Mouse (Mus musculus) cerebellum, adult 2 months (tissue): ENCODE measurements around the gene Slc33a1. TPM values are rescaled to one million over a fixed set of nuclear protein-coding genes. Genes with fewer than 3 reads are reported as not detected.

Experiments used
- DNase-seq, 2 experiments: peaks; one replicate each; pipeline ENCODE4 v3.0.0; 2021
- H3K27ac ChIP-seq: fragments of 200-500 bp; 2 replicates; pipeline ENCODE4 v1.5.1; 2012; ENCODE audit warnings: low read length, control low read depth, inconsistent platforms; ENCODE audit not compliant: insufficient read depth
- H3K27me3 ChIP-seq: fragments of 200-500 bp; 2 replicates; pipeline ENCODE4 v1.6.1; 2012; ENCODE audit warnings: inconsistent platforms, mild to moderate bottlenecking, low read length, moderate library complexity; ENCODE audit not compliant: control insufficient read depth, insufficient read depth
- H3K4me1 ChIP-seq: fragments of 200-500 bp; 2 replicates; pipeline ENCODE4 v1.6.1; 2011; ENCODE audit warnings: low read length; ENCODE audit not compliant: control insufficient read depth, insufficient read depth
- H3K4me3 ChIP-seq: fragments of 200-500 bp; replicated peaks from 2 replicates; pipeline ENCODE3; 2011; ENCODE audit warnings: mild to moderate bottlenecking, low read depth, low read length, control low read depth; ENCODE audit not compliant: insufficient read depth
- CTCF ChIP-seq: fragments of 200-500 bp; IDR thresholded peaks from 2 replicates; pipeline ENCODE4 v1.5.1; 2011; ENCODE audit warnings: low read depth, mild to moderate bottlenecking, control low read depth, low read length, moderate library complexity, borderline replicate concordance; ENCODE audit not compliant: insufficient read depth
- POLR2A ChIP-seq: fragments of 200-500 bp; IDR thresholded peaks from 2 replicates; pipeline ENCODE4 v1.6.1; 2011; ENCODE audit warnings: low read length, control low read depth, borderline replicate concordance; ENCODE audit not compliant: insufficient read depth
- WGBS: fragments of 180-500 bp; shearing (Covaris S2); methylation state at CpG from one replicate; pipeline ENCODE4 v1.1.7; 2018; 5-methylcytosine and 5-hydroxymethylcytosine counted together
- polyA plus RNA-seq: library from polyadenylated mRNA; depleted of rRNA; stranded (reverse); fragments of >200 nt; gene quantifications from 2 replicates; pipeline ENCODE4 v1.2.3, GENCODE M21; 2012

The Slc33a1 gene
- polyA plus RNA-seq, 1 experiment, result 21.2 TPM

DNA sequence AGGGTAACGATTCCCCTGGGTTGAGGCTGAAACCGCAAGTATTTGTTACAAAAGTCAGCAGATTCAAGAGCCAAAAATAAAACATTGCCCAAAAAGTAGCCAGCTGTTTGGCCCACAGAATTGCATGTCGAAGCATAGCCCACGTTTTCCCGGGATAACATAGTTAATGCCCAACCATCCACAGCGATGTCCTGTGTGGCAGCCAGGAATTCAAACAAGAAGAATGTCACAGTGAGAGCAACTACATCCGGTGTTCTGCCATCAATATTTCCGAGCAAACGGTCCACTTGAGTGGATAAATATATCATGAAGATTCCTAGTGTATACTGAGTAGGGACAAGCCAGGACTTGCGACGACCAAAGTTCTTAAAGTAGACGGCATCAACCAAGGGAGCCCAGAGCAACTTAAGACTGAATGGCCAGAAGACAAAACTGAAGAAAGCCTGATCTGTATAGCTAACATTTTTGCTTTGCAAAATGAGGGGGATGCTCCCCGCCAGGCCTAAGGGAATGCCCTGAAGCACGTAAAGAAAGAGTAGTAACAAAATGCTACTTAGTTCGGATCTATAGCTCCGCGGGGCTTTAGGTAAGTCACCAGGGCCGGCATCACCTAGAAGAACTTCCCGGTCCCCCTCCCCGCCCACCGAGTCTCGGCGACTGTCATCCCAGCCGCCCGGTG is 1.0 kb downstream of the Slc33a1 start:
- 1% methylated on average over 25 of the region's 25 CpGs for WGBS
- no peaks in the 10 kb centered on the region; the same call in 1 of the 2 replicates for H3K4me1 ChIP-seq
- no peak for TF ChIP-seq POLR2A
- no peak for TF ChIP-seq CTCF
- peak overlapping the region; percentile 40 for H3K27ac ChIP-seq
- H3K27me3 ChIP-seq, result no peaks in the 10 kb centered on the region
- peak in 1 of 2 experiments; percentile 19 for DNase-seq
- H3K4me3 ChIP-seq, result peak overlapping the region; percentile 62

DNA sequence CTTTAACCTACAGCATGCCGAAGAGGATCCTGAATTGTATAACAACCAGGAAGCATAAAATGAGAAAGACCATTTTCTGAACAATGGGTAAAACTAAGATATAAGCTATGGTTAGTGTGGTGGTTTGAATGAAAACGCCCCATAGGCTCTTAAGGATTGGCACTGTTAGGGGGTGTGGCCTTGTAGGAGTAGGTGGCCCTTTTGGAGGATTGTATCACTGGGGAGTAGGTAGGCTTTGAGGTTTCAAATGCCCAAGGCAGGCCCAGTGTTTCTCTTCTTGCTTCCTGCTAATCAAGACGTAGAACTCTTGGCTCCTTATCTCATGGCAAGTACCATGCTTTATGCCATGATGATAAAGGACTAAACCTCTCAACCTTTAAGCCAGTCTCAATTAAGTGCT is 14.7 kb downstream of the Slc33a1 start:
- Histone ChIP-seq H3K27ac (no peak overlapping the region), H3K4me1 (no peaks in the 10 kb centered on the region; the same call in 1 of the 2 replicates), H3K27me3 (no peaks in the 10 kb centered on the region), H3K4me3 (no peak overlapping the region)
- 86% methylated on average over 3 of the region's 3 CpGs for WGBS
- TF ChIP-seq POLR2A, result no peak
- no peak for TF ChIP-seq CTCF
- no peak for DNase-seq

DNA sequence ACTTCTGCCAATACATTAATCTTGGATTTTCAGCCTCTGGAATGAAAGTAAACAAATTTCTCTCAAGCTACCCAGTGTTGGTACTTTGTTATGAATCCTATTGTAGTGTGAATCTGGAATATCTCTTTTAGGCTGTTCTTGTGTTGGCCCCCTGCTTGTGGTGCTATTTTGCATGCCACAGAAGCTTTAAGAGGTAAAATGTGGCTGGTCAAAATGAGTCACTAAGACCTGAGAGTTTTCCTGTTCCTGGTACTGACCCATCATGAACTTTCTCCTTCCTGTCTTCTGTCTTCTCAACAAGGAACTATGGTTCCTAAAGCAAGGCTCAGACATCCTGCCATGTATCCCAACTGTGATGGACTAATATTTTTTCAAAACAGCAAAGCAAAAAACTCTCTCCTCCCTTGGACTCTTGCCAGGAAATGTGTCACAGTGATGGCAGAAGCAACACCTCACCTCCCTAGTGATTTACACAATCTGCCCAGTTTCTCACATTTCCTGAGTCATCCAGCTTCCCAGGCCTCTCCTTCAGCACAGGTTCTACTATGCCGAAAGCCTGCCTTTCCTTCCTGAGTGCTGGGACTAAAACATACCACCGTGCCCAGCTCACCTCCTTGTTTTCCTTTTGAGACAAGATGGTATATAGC is 23.2 kb downstream of the Slc33a1 start:
- TF ChIP-seq CTCF (no peak), POLR2A (no peak)
- Histone ChIP-seq H3K4me1 (no peaks in the 10 kb centered on the region), H3K27me3 (no peaks in the 10 kb centered on the region), H3K27ac (no peak overlapping the region; the same call in 1 of the 2 replicates), H3K4me3 (no peak overlapping the region)
- DNase-seq, result peak; percentile 41 to 79
- WGBS, result 16% methylated on average over 2 of the region's 2 CpGs

DNA sequence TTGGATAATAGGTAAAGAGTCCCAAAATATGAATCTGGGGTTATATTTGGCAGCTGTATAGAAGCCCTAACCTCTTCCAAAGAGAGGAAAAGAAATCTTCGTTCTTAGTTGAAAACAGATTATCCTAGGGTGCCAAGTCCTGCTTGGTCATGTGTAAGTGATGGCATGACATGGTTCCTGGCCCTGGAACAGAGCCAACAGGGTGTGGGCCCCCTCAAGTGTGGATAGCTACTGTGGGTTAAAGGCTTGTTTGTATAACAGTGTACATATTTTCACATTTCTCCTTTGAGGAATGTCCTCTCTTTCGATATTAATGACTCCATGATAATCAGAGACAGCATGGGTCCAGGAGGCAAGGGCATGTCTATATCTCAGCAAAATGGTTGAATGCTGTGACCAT is 25.6 kb downstream of the Slc33a1 start:
- no peaks in the 10 kb centered on the region for H3K27me3 ChIP-seq

DNA sequence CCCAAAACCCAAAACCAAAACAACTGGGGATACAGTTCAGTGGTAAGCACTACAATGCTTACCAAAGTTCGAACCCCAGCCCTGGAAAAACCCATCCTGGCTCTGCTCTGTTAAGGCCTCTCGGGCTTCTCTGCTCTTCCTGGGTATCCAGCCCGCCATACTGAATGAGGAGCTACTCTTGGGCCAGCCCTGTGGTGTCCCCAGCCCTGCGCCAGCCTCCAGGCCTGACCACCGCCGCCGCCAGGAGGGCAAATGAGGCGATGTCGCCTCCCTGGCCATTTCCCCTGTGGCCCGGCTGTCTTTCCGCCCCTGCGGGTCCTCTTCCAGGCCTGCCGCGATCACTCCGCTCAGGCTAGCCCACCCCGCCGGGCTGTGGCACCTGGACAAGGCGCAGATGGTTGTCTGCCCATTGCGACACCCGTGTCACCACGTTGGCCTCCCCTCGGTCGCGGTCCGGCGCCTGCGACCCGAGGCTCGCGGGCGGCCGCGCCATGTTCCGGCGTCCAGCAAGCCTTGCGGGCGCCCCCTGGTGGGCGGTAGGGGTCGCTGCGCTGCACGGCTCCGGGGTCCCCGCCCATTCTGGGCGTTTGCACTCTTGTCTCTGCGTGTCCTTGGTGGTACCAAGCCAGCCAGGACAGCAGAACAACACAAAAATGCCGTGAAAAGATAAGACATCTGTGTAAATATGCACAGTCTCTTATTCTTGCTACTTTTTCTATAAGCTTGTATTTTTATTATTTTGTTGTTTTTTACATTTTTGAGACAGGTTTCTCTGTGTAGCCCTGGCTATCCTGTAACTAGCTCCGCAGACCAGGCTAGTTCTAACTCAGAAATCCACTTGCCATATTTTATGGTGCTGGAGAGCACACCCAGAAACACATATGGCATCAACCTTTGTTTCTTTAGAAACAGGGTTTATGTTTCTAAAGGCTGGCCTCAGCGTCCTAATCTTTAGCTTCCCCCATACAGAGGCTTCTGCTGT is 35.4 kb downstream of the Slc33a1 start, which contains the start of gene E130311K13Rik:
Gene E130311K13Rik (minus strand): TSS at position 595 of the 982 bp plus-strand sequence.
- H3K4me1 ChIP-seq, result no peaks in the 10 kb centered on the region
- peak within 1 kb of the TSS; percentile 58 for H3K4me3 ChIP-seq
- no peaks in the 10 kb centered on the region for H3K27me3 ChIP-seq
- peak within 1 kb of the TSS; percentile 71 for H3K27ac ChIP-seq
- TF ChIP-seq POLR2A (peak; percentile 34; the same call in 1 of the 2 replicates), CTCF (peak; percentile 75)
- WGBS, result 3% methylated on average over 48 of the region's 48 CpGs
- DNase-seq, result peak; percentile 85 to 90

More for the DNA sequence above, 25.6 kb downstream of the Slc33a1 start:
- no peak overlapping the region for H3K4me3 ChIP-seq
- DNase-seq, result no peak
- no peak overlapping the region for H3K27ac ChIP-seq
- TF ChIP-seq CTCF (no peak), POLR2A (no peak)
- WGBS, result 18% methylated on average over 2 of the region's 2 CpGs
- no peaks in the 10 kb centered on the region for H3K4me1 ChIP-seq

DNA sequence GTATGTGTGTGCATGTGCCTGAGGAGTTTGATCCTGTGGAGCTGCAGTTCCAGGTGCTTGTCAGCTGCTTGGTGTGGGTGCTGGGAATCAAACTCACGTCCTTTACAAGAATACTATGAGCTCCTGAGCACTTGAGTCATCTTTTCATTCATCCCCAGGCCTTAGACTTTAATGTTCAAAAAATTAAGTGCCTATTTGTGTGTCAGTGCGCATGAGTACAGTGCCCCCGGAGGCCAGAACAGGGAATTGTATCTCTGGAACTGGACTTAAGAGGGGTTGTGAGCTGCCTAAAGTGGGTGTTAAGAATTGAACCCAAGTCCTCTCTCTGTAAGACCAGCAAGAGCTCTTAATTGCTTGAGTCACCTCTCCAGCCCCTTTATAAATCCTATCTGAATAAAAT is 44.9 kb downstream of the Slc33a1 start:
- WGBS, result 66% methylated on average over 3 of the region's 3 CpGs
- Histone ChIP-seq H3K27ac (no peak overlapping the region), H3K4me1 (no peaks in the 10 kb centered on the region), H3K27me3 (no peaks in the 10 kb centered on the region), H3K4me3 (no peak overlapping the region)
- DNase-seq, result no peak
- TF ChIP-seq POLR2A, result no peak
- TF ChIP-seq CTCF, result peak; percentile 52; the same call in 1 of the 2 replicates

DNA sequence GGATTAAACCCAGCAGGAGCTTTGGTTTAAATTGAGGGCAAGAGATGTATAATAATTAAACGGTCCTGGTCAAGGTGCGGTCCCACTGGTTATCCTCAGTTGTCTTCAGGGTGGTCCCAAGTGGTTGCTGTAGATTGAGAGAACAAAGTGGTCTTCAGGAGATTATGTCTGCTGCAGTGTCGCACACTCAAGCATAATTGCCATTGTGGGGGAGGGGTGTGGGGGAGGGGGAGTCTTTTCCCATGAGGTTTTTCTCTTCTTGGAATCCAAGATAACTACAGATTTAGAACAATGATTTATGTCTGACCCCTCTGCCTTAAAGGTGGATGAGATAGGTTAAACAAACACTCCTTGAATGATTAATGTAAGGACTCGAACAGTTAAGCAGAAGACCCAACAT is 54.3 kb downstream of the Slc33a1 start:
- H3K27me3 ChIP-seq, result no peaks in the 10 kb centered on the region
- WGBS, result 88% methylated on average over 4 of the region's 4 CpGs
- DNase-seq, result no peak
- H3K4me3 ChIP-seq, result no peak overlapping the region
- TF ChIP-seq POLR2A, result no peak
- no peak for TF ChIP-seq CTCF
- no peak overlapping the region for H3K27ac ChIP-seq
- peaks cover under 1% of the 10 kb centered on the region; the same call in 1 of the 2 replicates for H3K4me1 ChIP-seq
